Mouse (Mus musculus) bone marrow, adult 2 months (tissue): ENCODE measurements around the gene Ccdc149.

Source experiments
- CTCF ChIP-seq: fragments of 200-500 bp; IDR thresholded peaks from 2 replicates; pipeline ENCODE4 v1.5.1; 2011; ENCODE audit warnings: low read length, control low read depth; ENCODE audit not compliant: control insufficient read depth, insufficient read depth
- POLR2A ChIP-seq: fragments of 200-500 bp; IDR thresholded peaks from 2 replicates; pipeline ENCODE4 v1.6.1; 2011; ENCODE audit warnings: low read depth, mild to moderate bottlenecking, control low read depth, low read length, borderline replicate concordance; ENCODE audit not compliant: control insufficient read depth

- TF ChIP-seq CTCF, result no peak
- TF ChIP-seq POLR2A, result no peak
These were observed 12.0 kb downstream of the Ccdc149 start for GRCm38 (mm10) chr5:52459308-52459707.
